24 mouse cellular contexts compared by ENCODE assay signal in genomic region chr17:93874430-93874829, GRCm38 (mm10).
DNase-seq lines count a peak whose midpoint lies in the region; ATAC-seq and TF ChIP-seq lines count a peak whose summit lies in the region.
"Had no signal": no experiment of that assay in that cellular context is flagged by ENCODE, and none has a peak within 500 bp of the region (broad histone marks: within the 10 kb centered on the region; RNA-seq: fewer than 3 reads in every experiment).

No protein-coding gene starts in this region.

- no peak for TF ChIP-seq EP300 in CH12.LX (IDR thresholded peaks at IDR 0.05; ENCODE audit: low read length)

- H3K4me3 ChIP-seq in CH12.LX (replicated peaks in 1 of 3; ENCODE audit: low read depth in 2 of 3, low read length in 2 of 3, poor library complexity in 1 of 3) = no peak overlapping the region
- H3K4me3 ChIP-seq: embryonic facial prominence, embryonic 15.5 days; forebrain, embryonic 10.5 days; hindbrain, embryonic 12.5 days; limb, embryonic 15.5 days; midbrain, embryonic 10.5 days; myocyte had no signal

- no peaks in the 10 kb centered on the region for H3K36me3 ChIP-seq in CH12.LX (replicated peaks in 1 of 2; ENCODE audit: control insufficient read depth in 1 of 2, insufficient read depth in 1 of 2, low read length in 1 of 2)
- H3K36me3 ChIP-seq: embryonic facial prominence, embryonic 15.5 days; forebrain, embryonic 10.5 days; hindbrain, embryonic 12.5 days; limb, embryonic 15.5 days; midbrain, embryonic 10.5 days had no signal

- no peaks in the 10 kb centered on the region for H3K4me1 ChIP-seq in CH12.LX (ENCODE audit: control insufficient read depth in 1 of 2, insufficient read depth in 2 of 2)
- H3K4me1 ChIP-seq: embryonic facial prominence, embryonic 15.5 days; forebrain, embryonic 10.5 days; hindbrain, embryonic 12.5 days; limb, embryonic 15.5 days; midbrain, embryonic 10.5 days had no signal

- H3K9ac ChIP-seq in CH12.LX (ENCODE audit: insufficient read depth, low read depth) = no peak overlapping the region
- H3K9ac ChIP-seq: embryonic facial prominence, embryonic 15.5 days; hindbrain, embryonic 12.5 days; limb, embryonic 15.5 days had no signal

- H3K9me3 ChIP-seq in CH12.LX (replicated peaks; ENCODE audit: low read length) = peaks cover 12% of the 10 kb centered on the region
- H3K9me3 ChIP-seq: embryonic facial prominence, embryonic 15.5 days; forebrain, embryonic 10.5 days; hindbrain, embryonic 12.5 days; limb, embryonic 15.5 days; midbrain, embryonic 10.5 days had no signal

- peak; percentile 1 for DNase-seq in kidney, adult 9 months
- DNase-seq in kidney, adult 18-20 months = no peak
- DNase-seq in 3T3-L1 (ENCODE audit: low read depth, low spot score) = peak; percentile 4
- DNase-seq in CH12.LX (ENCODE audit: extremely low read depth) = no peak
- no peak for DNase-seq in Patski (ENCODE audit: low read depth, low spot score)
- DNase-seq in thymus, postnatal 14 days = no peak
- DNase-seq in urinary bladder, postnatal 14 days (ENCODE audit: low spot score) = no peak
- DNase-seq: adrenal gland, postnatal 25 days; cerebellum, adult 9-11 months; embryo, embryonic 11 days; gastrocnemius, postnatal 25 days; kidney, adult 11 months; kidney, postnatal 25 days; lung, adult 18-20 months; lung, postnatal 36 days; spleen, adult 18-20 months; thymus, adult 2 months had no signal

- in situ Hi-C loops in CH12.LX (cut with MboI; ENCODE audit: low pct_ligation_motif_present, low pct_unique_long_range_greater_than_20kb, low sequenced_read_pairs) = no loop called here
- in situ Hi-C loops in Patski (cut with MboI; ENCODE audit: low pct_unique_long_range_greater_than_20kb) = no loop called here

- TF ChIP-seq RAD21 in CH12.LX (IDR thresholded peaks at IDR 0.05; ENCODE audit: low read depth, low read length) = peak; percentile 19

- TF ChIP-seq CTCF in CH12.LX (conservative IDR thresholded peaks at IDR 0.05 in 1 of 2, IDR thresholded peaks at IDR 0.05 in 1 of 2; ENCODE audit: low read depth in 2 of 2, low read length in 2 of 2) (peak in 1 of 2 experiments; percentile 28; a peak in 2 of 4 replicates), Patski (IDR thresholded peaks at IDR 0.05) (peak; percentile 49)

- CTCF ChIA-PET in Patski (lab: Charles Lee) = no interaction called here

- no peak for TF ChIP-seq POLR2A in CH12.LX (IDR thresholded peaks at IDR 0.05; ENCODE audit: low read depth, low read length)

- dilution Hi-C loops in CH12.LX (cut with MboI; ENCODE audit: extremely low pct_ligation_motif_present, extremely low pct_unique_long_range_greater_than_20kb, low sequenced_read_pairs) = no loop called here

- H3K79me2 ChIP-seq in CH12.LX (replicated peaks; ENCODE audit: control insufficient read depth, extremely low read depth, insufficient read depth, poor library complexity, severe bottlenecking) = no peaks in the 10 kb centered on the region

- no peak overlapping the region for H3K27ac ChIP-seq in CH12.LX (ENCODE audit: insufficient read depth, low read depth)
- H3K27ac ChIP-seq: embryonic facial prominence, embryonic 15.5 days; forebrain, embryonic 10.5 days; hindbrain, embryonic 12.5 days; limb, embryonic 15.5 days; midbrain, embryonic 10.5 days had no signal

- H3K27me3 ChIP-seq in CH12.LX (replicated peaks) (no peaks in the 10 kb centered on the region), Patski (no peaks in the 10 kb centered on the region)
- H3K27me3 ChIP-seq: embryonic facial prominence, embryonic 15.5 days; hindbrain, embryonic 12.5 days; limb, embryonic 15.5 days had no signal

- H3K4me2 ChIP-seq in CH12.LX (ENCODE audit: insufficient read depth, low read depth, poor library complexity, severe bottlenecking) = no peak overlapping the region
- H3K4me2 ChIP-seq: embryonic facial prominence, embryonic 15.5 days; hindbrain, embryonic 12.5 days; limb, embryonic 15.5 days had no signal

- POLR2A ChIA-PET in Patski (lab: Charles Lee) = no interaction called here

- ATAC-seq in Patski = no peak
- ATAC-seq: activated CD4-positive, CD25-positive, alpha-beta regulatory T cell, adult 4 months had no signal

TF ChIP-seq in CH12.LX, 34 proteins besides CTCF, POLR2A, EP300 and RAD21:
- no peak for TF ChIP-seq NELFE (IDR thresholded peaks at IDR 0.05; ENCODE audit: low read depth, low read length)
- no peak for TF ChIP-seq SIN3A (IDR thresholded peaks at IDR 0.05; ENCODE audit: low read length)
- TF ChIP-seq PAX5 (IDR thresholded peaks at IDR 0.05; ENCODE audit: low read length) = no peak
- no peak for TF ChIP-seq HCFC1 (IDR thresholded peaks at IDR 0.05; ENCODE audit: low read depth, low read length)
- no peak for TF ChIP-seq BHLHE40 (IDR thresholded peaks at IDR 0.05; ENCODE audit: low read depth, low read length)
- TF ChIP-seq ZC3H11A (IDR thresholded peaks at IDR 0.05; ENCODE audit: low read depth, low read length) = no peak
- TF ChIP-seq NRF1 (IDR thresholded peaks at IDR 0.05; ENCODE audit: low read depth, low read length) = no peak
- no peak for TF ChIP-seq SMC3 (IDR thresholded peaks at IDR 0.05; ENCODE audit: low read depth, low read length)
- no peak for TF ChIP-seq ZNF384 (IDR thresholded peaks at IDR 0.05; ENCODE audit: low read depth, low read length)
- TF ChIP-seq CHD1 (IDR thresholded peaks at IDR 0.05; ENCODE audit: low read depth, low read length) = no peak
- TF ChIP-seq USF1 (IDR thresholded peaks at IDR 0.05; ENCODE audit: low read depth, low read length) = no peak
- no peak for TF ChIP-seq TBP (conservative IDR thresholded peaks at IDR 0.05; ENCODE audit: low read depth, low read length)
TF ChIP-seq in CH12.LX: peak in this region for 0.

Comparison
In these comparisons a context has a peak if more than half of its experiments do, and no peak if none do; other contexts are left out.
1. DNase-seq: peak in kidney, adult 9 months (single experiment) and 3T3-L1 (single experiment); none in kidney, adult 18-20 months (single experiment), CH12.LX (single experiment), Patski (single experiment), thymus, postnatal 14 days (single experiment) and urinary bladder, postnatal 14 days (single experiment).